Mouse (Mus musculus): Measurements from ENCODE around the gene Cacna2d4.
"Not testable (repeated sequence)": the region's sequence is repeated elsewhere in the genome, so short reads cannot be mapped to it uniquely, and the experiment has no call there.

The Cacna2d4 gene

GRCm38 (mm10) chr6:119348234-119348633, 111.9 kb downstream of the Cacna2d4 start:
- peak; percentile 40 to 87 for DNase-seq

GRCm38 (mm10) chr6:119350703-119351198, 114.4 kb downstream of the Cacna2d4 start:
- no peak for DNase-seq

- no peak for DNase-seq
Measured at GRCm38 (mm10) chr6:119351656-119352055, 115.3 kb downstream of the Cacna2d4 start.

- DNase-seq = no peak
Measured at GRCm38 (mm10) chr6:119352501-119352900, 116.2 kb downstream of the Cacna2d4 start.

GRCm38 (mm10) chr6:119358020-119358571, 121.8 kb downstream of the Cacna2d4 start:
- no peak for DNase-seq

- DNase-seq = not testable (repeated sequence)
Measured at GRCm38 (mm10) chr6:119360250-119360649, 123.9 kb downstream of the Cacna2d4 start.

GRCm38 (mm10) chr6:119360925-119361702, 124.8 kb downstream of the Cacna2d4 start:
- DNase-seq = no peak

GRCm38 (mm10) chr6:119363593-119363992, 127.3 kb downstream of the Cacna2d4 start:
- DNase-seq = no peak

- DNase-seq = not testable (repeated sequence)
Measured at GRCm38 (mm10) chr6:119366800-119367199, 130.5 kb downstream of the Cacna2d4 start.

GRCm38 (mm10) chr6:119367382-119367781, 131.1 kb downstream of the Cacna2d4 start:
- DNase-seq = no peak

- no peak for DNase-seq
Measured at GRCm38 (mm10) chr6:119371624-119372023, 135.3 kb downstream of the Cacna2d4 start.

- no peak for DNase-seq
Measured at GRCm38 (mm10) chr6:119372237-119372636, 135.9 kb downstream of the Cacna2d4 start.

- no peak for DNase-seq
Measured at GRCm38 (mm10) chr6:119373000-119373705, 136.8 kb downstream of the Cacna2d4 start.

GRCm38 (mm10) chr6:119375035-119375434, 138.7 kb downstream of the Cacna2d4 start:
- DNase-seq = no peak

GRCm38 (mm10) chr6:119377613-119378012, 141.3 kb downstream of the Cacna2d4 start:
- DNase-seq = no peak

GRCm38 (mm10) chr6:119378631-119379030, 142.3 kb downstream of the Cacna2d4 start:
- no peak for DNase-seq

GRCm38 (mm10) chr6:119385668-119386067, 149.3 kb downstream of the Cacna2d4 start:
- no peak for DNase-seq

GRCm38 (mm10) chr6:119386421-119386820, 150.1 kb downstream of the Cacna2d4 start:
- DNase-seq = no peak

GRCm38 (mm10) chr6:119386821-119387220, 150.5 kb downstream of the Cacna2d4 start:
- no peak for DNase-seq

GRCm38 (mm10) chr6:119387801-119388649, 151.7 kb downstream of the Cacna2d4 start:
- DNase-seq = peak; percentile 20 to 41

- peak; percentile 94 to 95 for DNase-seq
Measured at GRCm38 (mm10) chr6:119388650-119389012, 152.3 kb downstream of the Cacna2d4 start.

- no peak for DNase-seq
Measured at GRCm38 (mm10) chr6:119389089-119389488, 152.8 kb downstream of the Cacna2d4 start.

GRCm38 (mm10) chr6:119390728-119391127, 154.4 kb downstream of the Cacna2d4 start:
- DNase-seq = no peak
